Mouse (Mus musculus) MEL (cell line): Measurements from ENCODE around the gene Ddi2. TPM values are rescaled to one million over a fixed set of nuclear protein-coding genes. Genes with fewer than 3 reads are reported as not detected.

ENCODE experiments used
- DNase-seq: peaks from one replicate; pipeline ENCODE4 v3.0.0; 2011; ENCODE audit warnings: low read depth, low spot score
- H3K27ac ChIP-seq: 2 replicates; pipeline ENCODE4 v1.5.1; 2012; ENCODE audit warnings: low read depth, mild to moderate bottlenecking, control low read depth, low read length, moderate library complexity; ENCODE audit not compliant: control insufficient read depth
- H3K27me3 ChIP-seq, 2 experiments: fragments of 150-350 bp in 1 of 2; sonication (generic) in 1 of 2; 2 replicates each; pipeline ENCODE4 v1.6.1; 2012; ENCODE audit warnings: low read length in 2 of 2, mild to moderate bottlenecking in 2 of 2, improper control_type of control experiment in 1 of 2, moderate library complexity in 1 of 2; ENCODE audit not compliant: insufficient read depth in 2 of 2, control insufficient read depth in 1 of 2
- H3K36me3 ChIP-seq, 2 experiments: 2 replicates each; pipeline ENCODE4 v1.6.1; 2012 to 2014; ENCODE audit warnings: low read length in 2 of 2, improper control_type of control experiment in 1 of 2, inconsistent platforms in 1 of 2, mild to moderate bottlenecking in 1 of 2; ENCODE audit not compliant: insufficient read depth in 2 of 2, control insufficient read depth in 1 of 2
- H3K4me1 ChIP-seq, 2 experiments: fragments of 150-350 bp in 1 of 2; sonication (generic) in 1 of 2; 2 replicates each; pipeline ENCODE4 v1.6.1; 2012; ENCODE audit warnings: low read length in 2 of 2, improper control_type of control experiment in 1 of 2, mild to moderate bottlenecking in 1 of 2; ENCODE audit not compliant: insufficient read depth in 2 of 2, control insufficient read depth in 1 of 2
- H3K4me3 ChIP-seq, 2 experiments: fragments of 150-350 bp in 1 of 2; sonication (generic) in 1 of 2; 2 replicates each; pipeline ENCODE4 v1.5.1; 2012; ENCODE audit warnings: low read depth in 2 of 2, low read length in 2 of 2, mild to moderate bottlenecking in 2 of 2, moderate library complexity in 2 of 2, control low read depth in 1 of 2, improper control_type of control experiment in 1 of 2; ENCODE audit not compliant: control insufficient read depth in 1 of 2, insufficient read depth in 1 of 2
- H3K79me2 ChIP-seq: 2 replicates; pipeline ENCODE4 v1.6.1; 2012; ENCODE audit warnings: mild to moderate bottlenecking, low read length, moderate library complexity; ENCODE audit not compliant: control insufficient read depth, poor library complexity, insufficient read depth
- H3K9ac ChIP-seq: 2 replicates; pipeline ENCODE4 v1.6.1; 2012; ENCODE audit warnings: low read depth, mild to moderate bottlenecking, control low read depth, low read length, moderate library complexity; ENCODE audit not compliant: control insufficient read depth, poor library complexity, severe bottlenecking
- H3K9me3 ChIP-seq: fragments of 150-350 bp; sonication (generic); replicated peaks from 2 replicates; pipeline ENCODE4 v1.6.1; 2012; ENCODE audit warnings: mild to moderate bottlenecking, low read length, improper control_type of control experiment, moderate library complexity; ENCODE audit not compliant: insufficient read depth
- BHLHE40 ChIP-seq: IDR thresholded peaks from 2 replicates; pipeline ENCODE4 v1.6.1; 2012; ENCODE audit warnings: low read depth, mild to moderate bottlenecking, inconsistent platforms, low read length, improper control_type of control experiment, borderline replicate concordance
- CHD2 ChIP-seq: IDR thresholded peaks from 2 replicates; pipeline ENCODE4 v1.6.1; 2011; ENCODE audit warnings: low read length, improper control_type of control experiment
- CTCF ChIP-seq, 3 experiments: IDR thresholded peaks in 2 of 3; conservative IDR thresholded peaks in 1 of 3; 2 replicates each; pipeline ENCODE4 v1.5.1; 2011 to 2012; ENCODE audit warnings: low read length in 3 of 3, low read depth in 2 of 3, mild to moderate bottlenecking in 2 of 3, improper control_type of control experiment in 1 of 3, inconsistent platforms in 1 of 3, mixed read lengths in 1 of 3, moderate library complexity in 1 of 3; ENCODE audit not compliant: control insufficient read depth in 1 of 3, insufficient read depth in 1 of 3, poor library complexity in 1 of 3, severe bottlenecking in 1 of 3
- E2F4 ChIP-seq: IDR thresholded peaks from 2 replicates; pipeline ENCODE4 v1.6.1; 2011; ENCODE audit warnings: low read depth, low read length, improper control_type of control experiment, borderline replicate concordance
- ETS1 ChIP-seq: IDR thresholded peaks from 2 replicates; pipeline ENCODE4 v1.6.1; 2012; ENCODE audit warnings: low read depth, mild to moderate bottlenecking, inconsistent platforms, low read length, improper control_type of control experiment, moderate library complexity
- GABPA ChIP-seq: IDR thresholded peaks from 2 replicates; pipeline ENCODE4 v1.6.1; 2012; ENCODE audit warnings: low read depth, mild to moderate bottlenecking, inconsistent platforms, low read length, improper control_type of control experiment, moderate library complexity
- GATA1 ChIP-seq: IDR thresholded peaks from 2 replicates; pipeline ENCODE4 v1.6.1; 2011; ENCODE audit warnings: low read depth, low read length, improper control_type of control experiment
- JUND ChIP-seq: IDR thresholded peaks from 2 replicates; pipeline ENCODE4 v1.6.1; 2011; ENCODE audit warnings: low read depth, mild to moderate bottlenecking, improper control_type of control experiment, low read length
- KAT2A ChIP-seq: conservative IDR thresholded peaks from 2 replicates; pipeline ENCODE4 v1.6.1; 2012; ENCODE audit warnings: low read depth, low read length, improper control_type of control experiment, inconsistent platforms
- MAFK ChIP-seq: IDR thresholded peaks from 2 replicates; pipeline ENCODE4 v1.6.1; 2011; ENCODE audit warnings: low read depth, mild to moderate bottlenecking, low read length, improper control_type of control experiment, borderline replicate concordance
- MAX ChIP-seq: IDR thresholded peaks from 2 replicates; pipeline ENCODE4 v1.6.1; 2011; ENCODE audit warnings: low read length, improper control_type of control experiment
- MAZ ChIP-seq: IDR thresholded peaks from 2 replicates; pipeline ENCODE4 v1.6.1; 2012; ENCODE audit warnings: low read depth, mild to moderate bottlenecking, inconsistent platforms, low read length, improper control_type of control experiment
- MXI1 ChIP-seq: IDR thresholded peaks from 2 replicates; pipeline ENCODE4 v1.6.1; 2011; ENCODE audit warnings: mild to moderate bottlenecking, low read depth, low read length, improper control_type of control experiment
- MYC ChIP-seq: IDR thresholded peaks from 2 replicates; pipeline ENCODE4 v1.6.1; 2011; ENCODE audit warnings: low read depth, mild to moderate bottlenecking, low read length, improper control_type of control experiment, moderate library complexity
- NELFE ChIP-seq: IDR thresholded peaks from 2 replicates; pipeline ENCODE4 v1.6.1; 2011; ENCODE audit warnings: low read depth, low read length, improper control_type of control experiment
- NRF1 ChIP-seq: IDR thresholded peaks from 2 replicates; pipeline ENCODE4 v1.6.1; 2014; ENCODE audit warnings: low read depth, mild to moderate bottlenecking, inconsistent platforms, low read length, improper control_type of control experiment, moderate library complexity; ENCODE audit not compliant: poor library complexity, insufficient read depth, severe bottlenecking
- POLR2A ChIP-seq, 2 experiments: IDR thresholded peaks; 2 replicates each; pipeline ENCODE4 v1.6.1; 2011 to 2012; ENCODE audit warnings: low read length in 2 of 2, mild to moderate bottlenecking in 2 of 2, control low read depth in 1 of 2, improper control_type of control experiment in 1 of 2, low read depth in 1 of 2, moderate library complexity in 1 of 2; ENCODE audit not compliant: control insufficient read depth in 1 of 2, insufficient read depth in 1 of 2, poor library complexity in 1 of 2
- RAD21 ChIP-seq: IDR thresholded peaks from 2 replicates; pipeline ENCODE4 v1.6.1; 2011; ENCODE audit warnings: mild to moderate bottlenecking, low read depth, low read length, improper control_type of control experiment
- SMC3 ChIP-seq: IDR thresholded peaks from 2 replicates; pipeline ENCODE4 v1.6.1; 2011; ENCODE audit warnings: low read depth, low read length, improper control_type of control experiment
- TAL1 ChIP-seq: IDR thresholded peaks from 2 replicates; pipeline ENCODE4 v1.6.1; 2012; ENCODE audit warnings: mild to moderate bottlenecking, inconsistent platforms, low read length, moderate library complexity, mixed read lengths
- TCF12 ChIP-seq: IDR thresholded peaks from 2 replicates; pipeline ENCODE4 v1.6.1; 2014; ENCODE audit warnings: low read depth, mild to moderate bottlenecking, inconsistent platforms, low read length, improper control_type of control experiment, moderate library complexity
- UBTF ChIP-seq: IDR thresholded peaks from 2 replicates; pipeline ENCODE4 v1.6.1; 2012; ENCODE audit warnings: low read depth, mild to moderate bottlenecking, inconsistent platforms, low read length, improper control_type of control experiment, moderate library complexity, borderline replicate concordance; ENCODE audit not compliant: insufficient read depth
- USF1 ChIP-seq: IDR thresholded peaks from 2 replicates; pipeline ENCODE4 v1.6.1; 2014; ENCODE audit warnings: low read depth, mild to moderate bottlenecking, inconsistent platforms, low read length, improper control_type of control experiment, moderate library complexity
- ZKSCAN1 ChIP-seq: IDR thresholded peaks from 2 replicates; pipeline ENCODE4 v1.6.1; 2012; ENCODE audit warnings: low read depth, mild to moderate bottlenecking, inconsistent platforms, low read length, improper control_type of control experiment, moderate library complexity
- ZNF384 ChIP-seq: IDR thresholded peaks from 2 replicates; pipeline ENCODE4 v1.6.1; 2012; ENCODE audit warnings: low read depth, mild to moderate bottlenecking, inconsistent platforms, low read length, improper control_type of control experiment
- polyA plus RNA-seq, 2 experiments: library from polyadenylated mRNA; stranded (reverse) in 1 of 2; unstranded in 1 of 2; fragments of >175 nt in 1 of 2; fragments of >200 nt in 1 of 2; gene quantifications; 2 replicates each; pipeline versions ENCODE4 v1.2.1 to v1.2.4; 2012; ENCODE audit warnings: low replicate concordance in 2 of 2, low read depth in 1 of 2; ENCODE audit not compliant: insufficient read length in 2 of 2, insufficient read depth in 1 of 2, missing spikeins in 1 of 2
- total RNA-seq: library from RNA; depleted of rRNA; stranded (reverse); fragments of 300-350 nt; gene quantifications from 2 replicates; pipeline ENCODE4 v1.2.3, GENCODE M21; 2012

Ddi2 gene
- total and polyA plus RNA-seq, 3 experiments = 40.7 to 42.8 TPM; not detected in 1

DNA sequence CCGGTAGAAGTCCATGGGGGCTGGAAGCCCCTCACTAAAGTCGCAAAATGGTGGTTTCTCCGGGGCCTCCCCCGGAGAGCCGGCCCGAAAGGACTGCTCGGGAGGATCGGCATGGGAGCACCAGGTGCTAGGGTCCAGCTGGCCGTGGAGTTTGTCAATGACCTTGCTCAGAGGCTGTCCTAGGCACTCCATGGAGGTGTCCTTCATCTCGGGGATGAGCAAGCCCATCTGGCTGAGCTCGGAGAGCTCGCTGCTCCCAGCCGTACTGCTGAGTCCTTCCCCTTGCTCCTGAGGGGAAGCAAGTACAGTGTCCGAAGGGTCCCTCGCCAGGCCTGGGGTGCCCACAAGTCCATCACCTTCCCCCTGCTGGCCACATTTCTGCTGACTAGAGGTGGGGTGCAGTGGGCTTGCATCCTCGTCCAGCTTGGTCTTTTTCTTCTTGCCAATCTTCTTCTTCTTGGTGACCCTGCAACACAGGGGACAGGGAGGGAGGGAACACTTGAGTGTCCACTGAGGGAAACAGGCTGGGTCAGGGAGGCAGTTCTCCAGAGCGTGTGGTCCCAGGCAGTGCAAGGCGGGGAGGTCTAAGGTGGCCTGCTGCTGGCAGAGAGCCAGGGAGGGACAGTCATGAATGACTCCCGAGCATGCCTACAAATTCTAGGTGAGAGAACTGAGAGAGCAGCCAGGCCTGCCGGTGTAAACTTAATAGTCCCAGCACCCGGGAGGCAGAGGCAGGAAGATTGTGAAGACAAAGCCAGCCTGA is 90.9 kb downstream of the Ddi2 start:
- no peak overlapping the region for H3K4me3 ChIP-seq
- H3K27me3 ChIP-seq = no peaks in the 10 kb centered on the region
- no peak overlapping the region for H3K9ac ChIP-seq
- no peak for DNase-seq
- TF ChIP-seq GABPA = no peak
- TF ChIP-seq UBTF = no peak
- TF ChIP-seq SMC3 = no peak
- TF ChIP-seq GATA1 = no peak
- no peak for TF ChIP-seq TCF12
- no peak for TF ChIP-seq JUND
- no peak for TF ChIP-seq ZNF384
- TF ChIP-seq MAZ = no peak
- no peak for TF ChIP-seq BHLHE40
- TF ChIP-seq KAT2A = no peak
- TF ChIP-seq ETS1 = no peak
- TF ChIP-seq MXI1 = no peak
- TF ChIP-seq MAFK = no peak
- TF ChIP-seq CHD2 = no peak
- TF ChIP-seq NELFE = no peak
- no peak for TF ChIP-seq TAL1
- no peak for TF ChIP-seq MAX
- no peak for TF ChIP-seq USF1
- TF ChIP-seq MYC = no peak
- no peak for TF ChIP-seq ZKSCAN1
- no peaks in the 10 kb centered on the region for H3K4me1 ChIP-seq
- no peaks in the 10 kb centered on the region for H3K9me3 ChIP-seq
- H3K27ac ChIP-seq = no peak overlapping the region
- H3K79me2 ChIP-seq = no peaks in the 10 kb centered on the region
- H3K36me3 ChIP-seq = peaks cover 0 to 1% of the 10 kb centered on the region in 2 experiments; a peak in 1 of 4 replicates

DNA sequence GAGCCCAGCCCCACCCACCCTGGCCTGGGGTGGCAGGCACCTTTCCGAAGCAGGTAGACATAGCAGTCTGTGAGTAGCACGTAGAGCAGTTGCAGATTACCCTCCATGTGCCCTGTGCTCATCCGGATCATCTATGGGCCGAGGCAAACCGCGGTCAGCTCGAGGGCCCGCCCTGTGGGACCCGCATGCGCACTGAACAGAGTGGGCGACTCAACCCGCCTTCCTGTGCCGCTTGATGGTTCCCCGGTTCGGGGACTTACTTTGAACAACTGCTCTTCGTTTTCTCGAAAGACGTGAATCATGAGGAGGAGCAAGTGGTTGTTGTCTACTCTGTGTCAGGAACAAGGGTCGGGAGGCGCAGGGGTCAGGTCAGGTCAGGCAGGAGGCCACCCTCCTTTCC is 92.0 kb downstream of the Ddi2 start:
- Histone ChIP-seq H3K4me1 (no peaks in the 10 kb centered on the region), H3K27ac (no peak overlapping the region), H3K36me3 (peaks cover 0 to 1% of the 10 kb centered on the region in 2 experiments; a peak in 1 of 4 replicates), H3K27me3 (no peaks in the 10 kb centered on the region), H3K79me2 (no peaks in the 10 kb centered on the region), H3K9me3 (no peaks in the 10 kb centered on the region), H3K4me3 (no peak overlapping the region)
- TF ChIP-seq SMC3 (no peak), UBTF (no peak), E2F4 (no peak), CTCF (IDR thresholded peaks at IDR 0.05 in 2 of 3, conservative IDR thresholded peaks at IDR 0.05 in 1 of 3; ENCODE audit: control insufficient read depth in 1 of 3, insufficient read depth in 1 of 3, low read depth in 2 of 3, low read length in 3 of 3, poor library complexity in 1 of 3, severe bottlenecking in 1 of 3) (no peak), NELFE (no peak), POLR2A (IDR thresholded peaks at IDR 0.05; ENCODE audit: control insufficient read depth in 1 of 2, insufficient read depth in 1 of 2, low read depth in 1 of 2, low read length in 2 of 2, poor library complexity in 1 of 2) (no peak), NRF1 (no peak), MYC (no peak), RAD21 (no peak)
- TF ChIP-seq, all 39 proteins: peak for 0
- DNase-seq = no peak
- no peak overlapping the region for H3K9ac ChIP-seq
